Mouse (Mus musculus) testis, postnatal 14 days (tissue): ENCODE results near the gene Rnf114.

Source experiments
- DNase-seq: peaks from one replicate; pipeline ENCODE4 v3.0.0; 2021; ENCODE audit warnings: low spot score

Rnf114 gene

GRCm38 (mm10) chr2:167540477-167541110 is 48.1 kb downstream of the Rnf114 start:
- no peak for DNase-seq

- DNase-seq = no peak
Observed at GRCm38 (mm10) chr2:167541324-167541723, 48.9 kb downstream of the Rnf114 start.

- DNase-seq = no peak
Observed at GRCm38 (mm10) chr2:167541761-167542160, 49.3 kb downstream of the Rnf114 start.

- DNase-seq = no peak
Observed at GRCm38 (mm10) chr2:167542361-167542760, 49.9 kb downstream of the Rnf114 start.

- no peak for DNase-seq
Observed at GRCm38 (mm10) chr2:167543121-167544003, 50.9 kb downstream of the Rnf114 start.

GRCm38 (mm10) chr2:167544004-167544356 is 51.5 kb downstream of the Rnf114 start:
- no peak for DNase-seq

GRCm38 (mm10) chr2:167544456-167544855 is 52.0 kb downstream of the Rnf114 start:
- no peak for DNase-seq

GRCm38 (mm10) chr2:167546447-167547195 is 54.2 kb downstream of the Rnf114 start:
- no peak for DNase-seq

- no peak for DNase-seq
Observed at GRCm38 (mm10) chr2:167547444-167547843, 55.0 kb downstream of the Rnf114 start.

GRCm38 (mm10) chr2:167548961-167549360 is 56.5 kb downstream of the Rnf114 start:
- no peak for DNase-seq

GRCm38 (mm10) chr2:167550341-167550854 is 58.0 kb downstream of the Rnf114 start:
- DNase-seq = no peak

- no peak for DNase-seq
Observed at GRCm38 (mm10) chr2:167551342-167551920, 59.0 kb downstream of the Rnf114 start.

- DNase-seq = no peak
Observed at GRCm38 (mm10) chr2:167552292-167552691, 59.8 kb downstream of the Rnf114 start.

- DNase-seq = no peak
Observed at GRCm38 (mm10) chr2:167552927-167553402, 60.5 kb downstream of the Rnf114 start.

- no peak for DNase-seq
Observed at GRCm38 (mm10) chr2:167555766-167556165, 63.3 kb downstream of the Rnf114 start.

GRCm38 (mm10) chr2:167559413-167559812 is 67.0 kb downstream of the Rnf114 start:
- DNase-seq = no peak

GRCm38 (mm10) chr2:167562101-167562500 is 69.7 kb downstream of the Rnf114 start:
- DNase-seq = no peak

GRCm38 (mm10) chr2:167563035-167563434 is 70.6 kb downstream of the Rnf114 start:
- DNase-seq = no peak

- DNase-seq = no peak
Observed at GRCm38 (mm10) chr2:167563703-167564102, 71.3 kb downstream of the Rnf114 start.

GRCm38 (mm10) chr2:167564551-167565311 is 72.3 kb downstream of the Rnf114 start:
- no peak for DNase-seq

GRCm38 (mm10) chr2:167565312-167565656 is 72.8 kb downstream of the Rnf114 start:
- DNase-seq = no peak
